Comparison of ENCODE assay signal across 9 mouse cellular contexts in genomic region chr1:192822652-192823525, GRCm38 (mm10). TPM values are rescaled to one million over a fixed set of nuclear protein-coding genes. Genes with fewer than 3 reads are reported as not detected.
DNase-seq lines count a peak whose midpoint lies in the region; ATAC-seq and TF ChIP-seq lines count a peak whose summit lies in the region.
"Had no signal": no experiment of that assay in that cellular context is flagged by ENCODE, and none has a peak within 500 bp of the region (broad histone marks: within the 10 kb centered on the region; RNA-seq: fewer than 3 reads in every experiment).

No protein-coding gene starts in this region.

- peaks cover 15% of the 10 kb centered on the region for H3K4me1 ChIP-seq in forebrain, embryonic 15.5 days
- H3K4me1 ChIP-seq in limb, embryonic 14.5 days (ENCODE audit: control insufficient read depth, insufficient read depth, low read length), result peaks cover 29% of the 10 kb centered on the region

- peak; percentile 38 for DNase-seq in ovary, postnatal 10 days (ENCODE audit: low spot score)
- no peak for DNase-seq in ovary, adult 18-20 months (ENCODE audit: low spot score)
- DNase-seq in heart, postnatal 36 days, result peak; percentile 55 to 66
- DNase-seq in limb, embryonic 14.5 days (ENCODE audit: low spot score), result peak; percentile 93
- peak; percentile 7 for DNase-seq in ovary, postnatal 36 days (ENCODE audit: low spot score)
- no peak for DNase-seq in layer of hippocampus, adult 9-11 months
- DNase-seq in adrenal gland, adult 18-20 months (ENCODE audit: low spot score in 2 of 2), result no peak

- H3K27ac ChIP-seq in forebrain, embryonic 15.5 days (replicated peaks), result peak overlapping the region; percentile 43
- peak overlapping the region; percentile 94 for H3K27ac ChIP-seq in limb, embryonic 14.5 days (replicated peaks; ENCODE audit: low read depth, low read length)

- H3K4me2 ChIP-seq in forebrain, embryonic 15.5 days (replicated peaks), result no peak overlapping the region
- peak overlapping the region; percentile 26; the same call in 1 of the 2 replicates for H3K4me2 ChIP-seq in limb, embryonic 14.5 days (replicated peaks; ENCODE audit: low read depth, low read length, severe bottlenecking)

- no peak for TF ChIP-seq POLR2A in limb, embryonic 14.5 days (IDR thresholded peaks at IDR 0.05; ENCODE audit: borderline replicate concordance, extremely low read depth, insufficient read depth, insufficient read length)

- H3K9me3 ChIP-seq in forebrain, embryonic 15.5 days, result no peaks in the 10 kb centered on the region
- H3K9me3 ChIP-seq in limb, embryonic 14.5 days (ENCODE audit: control insufficient read depth, low read length), result no peaks in the 10 kb centered on the region

- intact Hi-C loops in heart, postnatal 36 days (cut with DNase I), result loop anchor here (1.0 kb wide), 1 partner anchor 16 kb away; no protein-coding TSS in a partner anchor

- H3K27me3 ChIP-seq in forebrain, embryonic 15.5 days, result no peaks in the 10 kb centered on the region
- no peaks in the 10 kb centered on the region for H3K27me3 ChIP-seq in limb, embryonic 14.5 days (ENCODE audit: control insufficient read depth, insufficient read depth, low read length)

- H3K9ac ChIP-seq in forebrain, embryonic 15.5 days (replicated peaks), result no peak overlapping the region
- peak overlapping the region; percentile 41 for H3K9ac ChIP-seq in limb, embryonic 14.5 days (ENCODE audit: low read depth, low read length, severe bottlenecking)

- WGBS in forebrain, embryonic 15.5 days, result 12% methylated on average over 13 of the region's 13 CpGs
- 4% methylated on average over 13 of the region's 13 CpGs for WGBS in limb, embryonic 14.5 days

- ATAC-seq in forebrain, embryonic 15.5 days (replicated peaks), result peak; percentile 82
- peak; percentile 89 for ATAC-seq in limb, embryonic 14.5 days (ENCODE audit: low FRiP score, low read depth)

- H3K36me3 ChIP-seq in forebrain, embryonic 15.5 days, result no peaks in the 10 kb centered on the region
- no peaks in the 10 kb centered on the region for H3K36me3 ChIP-seq in limb, embryonic 14.5 days (ENCODE audit: control insufficient read depth, insufficient read depth, low read length)

- H3K4me3 ChIP-seq in forebrain, embryonic 15.5 days, result no peak overlapping the region
- no peak overlapping the region for H3K4me3 ChIP-seq in limb, embryonic 14.5 days (replicated peaks; ENCODE audit: low read length)

RNA-seq across cellular contexts. Expression of gene Sertad4, which starts 32.7 kb away (rescaled TPM):
- 35.8 and 36.8 TPM in 2 replicates for polyA plus RNA-seq in forebrain, embryonic 15.5 days (2015; fragmentation: Nextera tagmentation; extraction: Ambion mirVana)
- 1 to 10 TPM; 3.8 to 6.2 TPM for total RNA-seq in heart, postnatal 36 days (2021)
- polyA plus RNA-seq in limb, embryonic 14.5 days (2012; rRNA removed), result 110 and 143 TPM in 2 replicates
- 84.7 and 96.9 TPM in 2 replicates for polyA plus RNA-seq in limb, embryonic 14.5 days (2014; fragmentation: Nextera tagmentation; extraction: Ambion mirVana)
- 1 to 10 TPM; 3.9 to 6.2 TPM for total RNA-seq in adrenal gland, adult 18-20 months (2021)
- total RNA-seq: hematopoietic stem cell, adult 5-6 weeks had no signal

RNA-seq across cellular contexts. Expression of gene Hhat, which starts 51.9 kb away (rescaled TPM):
- 2.0 and 2.7 TPM in 2 replicates for polyA plus RNA-seq in forebrain, embryonic 15.5 days (2015; fragmentation: Nextera tagmentation; extraction: Ambion mirVana)
- total RNA-seq in heart, postnatal 36 days (2021), result 1 to 10 TPM; 2.1 to 2.4 TPM
- 10.0 and 15.5 TPM in 2 replicates for polyA plus RNA-seq in limb, embryonic 14.5 days (2012; rRNA removed)
- 12.6 and 14.7 TPM in 2 replicates for polyA plus RNA-seq in limb, embryonic 14.5 days (2014; fragmentation: Nextera tagmentation; extraction: Ambion mirVana)
- 1 to 10 TPM; 2.7 to 4.8 TPM for total RNA-seq in adrenal gland, adult 18-20 months (2021)

Comparison
In these comparisons a context has a peak if more than half of its experiments do, and no peak if none do; other contexts are left out.
1. DNase-seq: peak in ovary, postnatal 10 days (single experiment), heart, postnatal 36 days (2 of 2), limb, embryonic 14.5 days (single experiment) and ovary, postnatal 36 days (single experiment); none in ovary, adult 18-20 months (single experiment), layer of hippocampus, adult 9-11 months (single experiment) and adrenal gland, adult 18-20 months (0 of 2).